Mouse (Mus musculus): Measurements from ENCODE around the gene Tgfbr3. TPM values are rescaled to one million over a fixed set of nuclear protein-coding genes. Genes with fewer than 3 reads are reported as not detected.

The Tgfbr3 gene
- polyA plus RNA-seq (2014; fragmentation: Nextera tagmentation; extraction: Ambion mirVana), result 7.8 and 9.0 TPM in 2 replicates

DNA sequence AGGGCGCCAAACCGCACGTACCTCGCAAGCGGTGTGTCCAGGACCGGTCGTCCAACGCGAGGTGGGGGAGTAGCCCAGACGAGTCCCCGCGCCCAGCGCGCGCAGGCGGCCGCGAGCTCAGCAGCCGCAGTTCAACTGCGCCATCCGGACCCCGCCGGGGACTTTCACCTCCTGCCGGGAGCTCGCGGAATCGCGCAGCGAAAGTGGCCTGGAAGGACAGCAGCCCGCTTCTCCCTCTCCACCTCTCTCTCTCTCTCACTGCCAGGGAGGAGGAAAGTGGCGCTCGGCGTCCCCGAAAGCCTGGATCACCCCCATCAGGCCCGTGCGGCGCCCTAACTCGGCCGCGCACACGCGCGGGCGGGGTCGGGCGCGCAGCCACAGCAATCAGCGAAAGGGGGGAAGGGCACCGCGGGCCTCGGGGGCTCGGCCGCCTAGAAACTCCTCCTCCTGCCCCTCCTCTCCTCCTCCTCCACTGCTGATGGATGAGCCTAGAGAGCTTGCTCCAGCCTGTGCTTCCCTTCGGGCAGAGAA, at the start of gene Tgfbr3:
Gene Tgfbr3 (minus strand): TSS at position 396 of the 531 bp plus-strand sequence.
- peak; percentile 94 for ATAC-seq (ENCODE audit: low FRiP score)
- peak within 1 kb of the TSS; percentile 100 for H3K4me2 ChIP-seq
- peaks cover 15% of the 10 kb centered on the region for H3K27me3 ChIP-seq (ENCODE audit: control insufficient read depth, insufficient read depth, low read length)
- peak within 1 kb of the TSS; percentile 77 for H3K9ac ChIP-seq (ENCODE audit: low read length)
- peaks cover 3% of the 10 kb centered on the region; the same call in 1 of the 2 replicates for H3K4me1 ChIP-seq (ENCODE audit: control insufficient read depth, insufficient read depth, low read length)
- WGBS, result under 1% methylated on average over 52 of the region's 54 CpGs
- H3K4me3 ChIP-seq (ENCODE audit: low read depth, low read length), result peak within 1 kb of the TSS; percentile 72
- peak within 1 kb of the TSS; percentile 50; the same call in 1 of the 2 replicates for H3K27ac ChIP-seq (ENCODE audit: low read depth, low read length)
- no peaks in the 10 kb centered on the region for H3K9me3 ChIP-seq (ENCODE audit: control insufficient read depth, low read length)
- no peak for DNase-seq (ENCODE audit: low spot score, missing footprints)
- no peaks in the 10 kb centered on the region for H3K36me3 ChIP-seq (ENCODE audit: control insufficient read depth, insufficient read depth, low read length)

DNA sequence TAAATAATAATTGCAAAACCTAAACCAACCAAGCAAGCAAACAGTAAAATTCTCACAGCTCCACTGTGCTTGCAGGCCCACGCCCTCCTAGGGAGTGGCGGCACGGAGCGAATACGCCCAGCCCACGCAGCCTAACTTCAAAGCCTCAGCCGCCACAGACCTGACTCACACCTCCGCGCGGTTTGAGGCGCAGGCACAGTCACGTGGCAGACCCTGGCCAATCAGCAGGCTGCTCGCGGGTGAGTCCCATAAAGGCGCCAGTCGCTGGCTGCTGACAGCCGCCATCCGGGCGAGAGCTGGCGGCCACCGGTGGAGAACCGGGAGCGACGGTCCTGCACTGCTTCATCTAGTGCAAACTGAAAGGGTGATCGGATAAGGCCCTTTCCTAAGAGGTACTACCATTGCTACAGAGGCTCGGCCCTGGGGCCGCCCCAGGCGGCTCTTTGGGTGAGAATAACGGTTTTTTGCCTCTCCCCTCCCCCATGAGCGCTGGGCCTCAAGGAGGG, 41.5 kb upstream of the Tgfbr3 start, which contains the start of gene Brdt:
Gene Brdt (plus strand): TSS at position 244 of the 506 bp plus-strand sequence.
- ATAC-seq (ENCODE audit: low FRiP score), result no peak
- H3K4me2 ChIP-seq, result no peak within 1 kb of the TSS

DNA sequence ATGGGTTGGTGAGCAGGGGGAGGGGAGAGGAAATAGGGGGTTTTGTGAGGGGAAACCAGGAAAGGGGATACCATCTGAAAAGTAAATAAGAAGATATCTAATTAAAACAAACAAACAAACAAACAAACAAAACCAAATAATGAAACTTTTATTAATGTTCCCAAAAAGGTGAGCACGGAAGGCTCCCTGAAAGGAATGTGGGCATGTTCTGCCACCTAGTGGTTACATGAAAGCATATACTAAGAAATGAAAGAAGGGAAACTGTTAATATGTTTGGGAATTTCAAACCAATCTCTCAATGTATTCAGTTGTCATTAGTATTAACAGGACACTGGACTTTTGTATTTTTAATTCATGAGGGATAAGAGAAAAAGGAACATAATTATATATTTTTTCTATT, 31.3 kb upstream of the Tgfbr3 start:
- H3K27ac ChIP-seq (ENCODE audit: low read depth, low read length), result no peak overlapping the region
- H3K36me3 ChIP-seq (ENCODE audit: control insufficient read depth, insufficient read depth, low read length), result no peaks in the 10 kb centered on the region
- no peak overlapping the region for H3K4me3 ChIP-seq (ENCODE audit: low read depth, low read length)
- ATAC-seq (ENCODE audit: low FRiP score) (no peak), DNase-seq (ENCODE audit: low spot score, missing footprints) (peak; percentile 87)
- 7% methylated on average over 1 of the region's 1 CpGs for WGBS
- H3K9ac ChIP-seq (ENCODE audit: low read length), result no peak overlapping the region
- no peaks in the 10 kb centered on the region for H3K4me1 ChIP-seq (ENCODE audit: control insufficient read depth, insufficient read depth, low read length)
- H3K27me3 ChIP-seq (ENCODE audit: control insufficient read depth, insufficient read depth, low read length), result no peaks in the 10 kb centered on the region
- no peaks in the 10 kb centered on the region for H3K9me3 ChIP-seq (ENCODE audit: control insufficient read depth, low read length)
- H3K4me2 ChIP-seq, result no peak overlapping the region

More for the DNA sequence above, 41.5 kb upstream of the Tgfbr3 start, which contains the start of gene Brdt:
- H3K9ac ChIP-seq (ENCODE audit: low read length), result no peak within 1 kb of the TSS
- H3K4me3 ChIP-seq (ENCODE audit: low read depth, low read length), result no peak within 1 kb of the TSS
- WGBS, result 91% methylated on average over 30 of the region's 30 CpGs
- H3K4me1 ChIP-seq (ENCODE audit: control insufficient read depth, insufficient read depth, low read length), result no peaks in the 10 kb centered on the region
- no peaks in the 10 kb centered on the region for H3K27me3 ChIP-seq (ENCODE audit: control insufficient read depth, insufficient read depth, low read length)
- no peak for DNase-seq (ENCODE audit: low spot score, missing footprints)
- H3K36me3 ChIP-seq (ENCODE audit: control insufficient read depth, insufficient read depth, low read length), result no peaks in the 10 kb centered on the region
- H3K27ac ChIP-seq (ENCODE audit: low read depth, low read length), result no peak within 1 kb of the TSS
- no peaks in the 10 kb centered on the region for H3K9me3 ChIP-seq (ENCODE audit: control insufficient read depth, low read length)

DNA sequence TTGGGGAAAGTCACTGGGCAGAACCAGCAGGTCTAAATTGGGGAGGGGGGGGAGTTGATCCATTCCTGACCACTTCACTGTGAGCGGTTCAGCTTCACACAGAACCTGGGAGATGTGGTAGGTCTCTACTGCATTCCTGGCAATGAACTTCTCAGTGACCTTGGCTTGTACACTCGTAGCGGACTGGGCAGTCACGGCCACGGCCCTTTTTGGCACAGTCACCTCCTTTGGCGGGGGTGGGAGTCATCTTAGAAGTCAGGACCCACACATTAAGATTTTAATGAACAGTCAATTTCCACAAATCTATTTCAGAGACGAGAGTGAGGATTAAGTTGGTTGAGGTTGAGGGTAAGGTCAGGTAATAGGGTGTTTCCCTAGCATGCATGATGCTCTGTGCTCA, 27.7 kb upstream of the Tgfbr3 start:
- WGBS, result 92% methylated on average over 7 of the region's 7 CpGs
- Histone ChIP-seq H3K9ac (ENCODE audit: low read length) (no peak overlapping the region), H3K4me1 (ENCODE audit: control insufficient read depth, insufficient read depth, low read length) (no peaks in the 10 kb centered on the region), H3K27me3 (ENCODE audit: control insufficient read depth, insufficient read depth, low read length) (no peaks in the 10 kb centered on the region), H3K9me3 (ENCODE audit: control insufficient read depth, low read length) (no peaks in the 10 kb centered on the region), H3K27ac (ENCODE audit: low read depth, low read length) (no peak overlapping the region), H3K4me3 (ENCODE audit: low read depth, low read length) (no peak overlapping the region), H3K4me2 (no peak overlapping the region), H3K36me3 (ENCODE audit: control insufficient read depth, insufficient read depth, low read length) (no peaks in the 10 kb centered on the region)
- DNase-seq (ENCODE audit: low spot score, missing footprints) (no peak), ATAC-seq (ENCODE audit: low FRiP score) (no peak)

DNA sequence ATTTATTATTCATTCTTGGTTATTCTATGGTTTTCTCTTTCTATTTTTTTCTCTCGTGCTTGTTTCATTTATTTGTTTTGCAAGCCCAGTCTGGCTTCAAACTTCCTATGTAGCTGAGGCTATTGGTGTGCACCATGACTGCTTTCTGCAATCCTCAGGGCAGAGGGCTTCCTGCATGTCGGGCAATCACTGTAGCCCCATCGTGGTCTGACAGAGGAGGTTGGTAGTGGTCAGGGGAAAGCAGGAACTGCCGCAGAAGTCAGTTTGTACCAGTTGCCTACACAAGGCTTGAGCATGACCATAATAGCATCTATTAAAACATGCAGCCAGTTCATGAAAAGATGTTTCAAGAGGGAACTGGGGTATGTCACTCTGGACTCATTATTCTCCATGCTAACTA, 18.0 kb upstream of the Tgfbr3 start:
- H3K27ac ChIP-seq (ENCODE audit: low read depth, low read length), result no peak overlapping the region
- no peaks in the 10 kb centered on the region for H3K27me3 ChIP-seq (ENCODE audit: control insufficient read depth, insufficient read depth, low read length)
- WGBS, result 84% methylated on average over 4 of the region's 4 CpGs
- no peaks in the 10 kb centered on the region for H3K9me3 ChIP-seq (ENCODE audit: control insufficient read depth, low read length)
- no peak overlapping the region for H3K4me3 ChIP-seq (ENCODE audit: low read depth, low read length)
- ATAC-seq (ENCODE audit: low FRiP score) (no peak), DNase-seq (ENCODE audit: low spot score, missing footprints) (no peak)
- H3K9ac ChIP-seq (ENCODE audit: low read length), result no peak overlapping the region
- no peak overlapping the region for H3K4me2 ChIP-seq
- H3K36me3 ChIP-seq (ENCODE audit: control insufficient read depth, insufficient read depth, low read length), result no peaks in the 10 kb centered on the region
- H3K4me1 ChIP-seq (ENCODE audit: control insufficient read depth, insufficient read depth, low read length), result no peaks in the 10 kb centered on the region

DNA sequence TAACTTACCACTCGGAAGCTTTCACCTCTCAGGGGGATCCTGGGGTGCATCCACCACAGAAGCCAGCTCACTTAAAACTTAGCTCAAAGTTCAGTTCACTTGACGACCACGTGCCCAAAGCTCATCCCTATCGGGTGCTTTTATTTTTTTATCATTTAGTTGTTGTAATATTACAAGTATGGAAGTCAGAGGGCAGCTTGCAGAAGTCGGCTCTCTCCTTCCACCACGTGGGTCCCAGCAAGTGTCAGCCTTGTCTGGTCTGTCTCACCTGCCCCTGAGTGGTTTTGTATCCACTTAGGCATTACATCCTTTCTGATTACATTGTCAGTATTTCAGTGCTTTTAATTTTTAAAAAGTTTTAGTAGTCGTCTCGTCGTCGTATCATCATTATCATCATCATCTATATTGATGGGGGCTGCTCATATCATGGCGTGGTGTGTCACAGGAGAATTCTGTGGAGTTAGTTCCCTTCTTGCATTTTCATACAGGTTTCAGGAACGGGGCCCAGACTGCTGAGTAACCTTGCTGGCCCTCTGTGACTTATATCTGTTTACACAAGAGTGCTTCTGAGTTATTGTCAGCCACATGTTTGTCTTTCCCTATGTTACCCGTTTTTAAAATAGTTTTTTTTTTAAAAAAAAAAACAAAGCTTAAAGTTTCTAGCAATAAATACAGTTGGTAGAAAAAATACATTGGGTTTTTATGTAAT, 14.8 kb upstream of the Tgfbr3 start:
- no peaks in the 10 kb centered on the region for H3K36me3 ChIP-seq (ENCODE audit: control insufficient read depth, insufficient read depth, low read length)
- H3K27me3 ChIP-seq (ENCODE audit: control insufficient read depth, insufficient read depth, low read length), result no peaks in the 10 kb centered on the region
- no peaks in the 10 kb centered on the region for H3K9me3 ChIP-seq (ENCODE audit: control insufficient read depth, low read length)
- WGBS, result 81% methylated on average over 13 of the region's 13 CpGs
- H3K4me1 ChIP-seq (ENCODE audit: control insufficient read depth, insufficient read depth, low read length), result no peaks in the 10 kb centered on the region
- no peak overlapping the region for H3K9ac ChIP-seq (ENCODE audit: low read length)
- no peak overlapping the region for H3K27ac ChIP-seq (ENCODE audit: low read depth, low read length)
- no peak overlapping the region for H3K4me3 ChIP-seq (ENCODE audit: low read depth, low read length)
- ATAC-seq (ENCODE audit: low FRiP score) (no peak), DNase-seq (ENCODE audit: low spot score, missing footprints) (no peak)
- no peak overlapping the region for H3K4me2 ChIP-seq

DNA sequence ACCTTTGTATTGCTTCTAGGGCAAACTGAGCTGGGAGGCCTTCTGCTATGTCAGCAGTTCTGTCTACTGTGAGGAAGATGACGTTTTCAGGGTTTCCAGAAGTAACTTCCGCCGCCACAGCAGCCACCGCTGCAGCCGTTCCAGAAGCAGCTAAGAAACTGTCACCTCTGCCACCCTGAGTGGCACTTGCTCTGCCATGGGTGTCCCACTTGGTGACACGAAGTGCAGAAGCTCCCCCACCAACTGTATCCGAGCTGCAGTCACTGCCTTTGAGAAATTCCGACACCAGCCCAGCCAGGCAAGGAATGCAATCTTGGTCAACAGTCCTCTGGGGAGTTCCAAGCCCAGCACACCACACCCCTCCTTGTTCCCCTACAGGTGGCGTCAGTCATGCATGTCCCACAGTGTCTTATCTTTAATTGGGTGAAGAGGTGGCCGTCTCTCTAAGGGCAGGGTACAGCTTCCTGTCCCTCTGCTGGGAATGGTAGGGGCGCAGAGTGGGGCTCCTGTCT, 14.0 kb upstream of the Tgfbr3 start:
- no peak overlapping the region for H3K4me2 ChIP-seq
- no peak overlapping the region for H3K4me3 ChIP-seq (ENCODE audit: low read depth, low read length)
- no peaks in the 10 kb centered on the region for H3K4me1 ChIP-seq (ENCODE audit: control insufficient read depth, insufficient read depth, low read length)
- H3K36me3 ChIP-seq (ENCODE audit: control insufficient read depth, insufficient read depth, low read length), result no peaks in the 10 kb centered on the region
- no peaks in the 10 kb centered on the region for H3K27me3 ChIP-seq (ENCODE audit: control insufficient read depth, insufficient read depth, low read length)
- DNase-seq (ENCODE audit: low spot score, missing footprints) (no peak), ATAC-seq (ENCODE audit: low FRiP score) (no peak)
- no peak overlapping the region for H3K9ac ChIP-seq (ENCODE audit: low read length)
- no peaks in the 10 kb centered on the region for H3K9me3 ChIP-seq (ENCODE audit: control insufficient read depth, low read length)
- 51% methylated on average over 11 of the region's 11 CpGs for WGBS
- H3K27ac ChIP-seq (ENCODE audit: low read depth, low read length), result no peak overlapping the region

DNA sequence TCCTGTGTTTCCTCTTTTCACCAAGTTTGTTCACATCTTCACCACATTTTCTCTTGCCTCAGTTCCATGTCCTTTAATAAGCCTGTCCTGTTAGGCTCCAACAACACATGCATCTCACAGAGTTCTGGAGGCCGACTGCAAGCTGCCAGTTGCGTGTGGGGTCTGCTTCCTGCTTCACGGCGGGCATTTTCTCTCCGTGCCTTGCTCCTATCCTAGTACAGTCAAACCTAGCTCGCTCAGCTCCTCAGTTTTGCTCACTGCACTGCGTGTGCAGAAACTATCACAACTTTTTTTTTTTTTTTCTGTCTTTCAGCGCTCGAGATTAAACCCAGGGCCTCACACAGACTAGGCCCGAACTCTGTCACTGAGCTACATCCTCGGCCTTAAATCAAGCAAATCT, 9.4 kb upstream of the Tgfbr3 start:
- Histone ChIP-seq H3K4me1 (ENCODE audit: control insufficient read depth, insufficient read depth, low read length) (no peaks in the 10 kb centered on the region), H3K9ac (ENCODE audit: low read length) (no peak overlapping the region), H3K4me3 (ENCODE audit: low read depth, low read length) (no peak overlapping the region), H3K36me3 (ENCODE audit: control insufficient read depth, insufficient read depth, low read length) (no peaks in the 10 kb centered on the region), H3K4me2 (no peak overlapping the region), H3K27me3 (ENCODE audit: control insufficient read depth, insufficient read depth, low read length) (no peaks in the 10 kb centered on the region), H3K27ac (ENCODE audit: low read depth, low read length) (no peak overlapping the region), H3K9me3 (ENCODE audit: control insufficient read depth, low read length) (no peaks in the 10 kb centered on the region)
- WGBS, result 83% methylated on average over 11 of the region's 11 CpGs
- DNase-seq (ENCODE audit: low spot score, missing footprints), result no peak
- no peak for ATAC-seq (ENCODE audit: low FRiP score)
